Mouse (Mus musculus): ENCODE data around the gene Sh3bgrl.
"Not testable (repeated sequence)": the region's sequence is repeated elsewhere in the genome, so short reads cannot be mapped to it uniquely, and the experiment has no call there.

Gene Sh3bgrl

GRCm38 (mm10) chrX:109095245-109096242 is at the start of gene Sh3bgrl:
TSS of gene Sh3bgrl (plus strand) at chrX:109095365.
- peak; percentile 17 to 28 for DNase-seq

GRCm38 (mm10) chrX:109047773-109048172 is 47.4 kb upstream of the Sh3bgrl start:
- no peak for DNase-seq

GRCm38 (mm10) chrX:109071719-109072118 is 23.4 kb upstream of the Sh3bgrl start:
- DNase-seq, result no peak

- no peak for DNase-seq
These were observed 19.4 kb upstream of the Sh3bgrl start for GRCm38 (mm10) chrX:109075716-109076115.

- peak in 1 of 2 experiments; percentile 14 for DNase-seq
These were observed 18.8 kb upstream of the Sh3bgrl start for GRCm38 (mm10) chrX:109076355-109076754.

- DNase-seq, result not testable (repeated sequence)
These were observed 15.8 kb upstream of the Sh3bgrl start for GRCm38 (mm10) chrX:109079354-109079753.

- no peak for DNase-seq
These were observed 8.1 kb upstream of the Sh3bgrl start for GRCm38 (mm10) chrX:109087073-109087472.

- DNase-seq, result no peak
These were observed 365 bp upstream of the Sh3bgrl start for GRCm38 (mm10) chrX:109094800-109095199.

- DNase-seq, result no peak
These were observed 3.3 kb downstream of the Sh3bgrl start for GRCm38 (mm10) chrX:109098511-109098910.

GRCm38 (mm10) chrX:109100441-109100840 is 5.3 kb downstream of the Sh3bgrl start:
- no peak for DNase-seq

- DNase-seq, result no peak
These were observed 13.1 kb downstream of the Sh3bgrl start for GRCm38 (mm10) chrX:109108117-109108805.

GRCm38 (mm10) chrX:109112885-109113284 is 17.7 kb downstream of the Sh3bgrl start:
- no peak for DNase-seq

GRCm38 (mm10) chrX:109113401-109114280 is 18.5 kb downstream of the Sh3bgrl start:
- DNase-seq, result no peak

- no peak for DNase-seq
These were observed 25.0 kb downstream of the Sh3bgrl start for GRCm38 (mm10) chrX:109119829-109120826.

GRCm38 (mm10) chrX:109121161-109121560 is 26.0 kb downstream of the Sh3bgrl start:
- DNase-seq, result no peak

GRCm38 (mm10) chrX:109122670-109123069 is 27.5 kb downstream of the Sh3bgrl start:
- no peak for DNase-seq

GRCm38 (mm10) chrX:109123762-109124161 is 28.6 kb downstream of the Sh3bgrl start:
- DNase-seq, result no peak

GRCm38 (mm10) chrX:109126847-109127246 is 31.7 kb downstream of the Sh3bgrl start:
- no peak for DNase-seq

- DNase-seq, result no peak
These were observed 32.5 kb downstream of the Sh3bgrl start for GRCm38 (mm10) chrX:109127551-109128088.

- DNase-seq, result no peak
These were observed 34.9 kb downstream of the Sh3bgrl start for GRCm38 (mm10) chrX:109130066-109130465.

- DNase-seq, result no peak
These were observed 36.7 kb downstream of the Sh3bgrl start for GRCm38 (mm10) chrX:109131834-109132233.
